Mouse (Mus musculus) myocyte (in vitro differentiated cells): ENCODE measurements at regions not wholly inside any gene's neighbourhood (a gene's known extent, or its start where the extent isn't known, plus 50 kb on each side); places are given as distances from the start of the nearest gene placed in this dataset.

Experiments used
- H3K27me3 ChIP-seq: one replicate; pipeline ENCODE4 v1.6.1; 2011; ENCODE audit not compliant: control insufficient read depth, insufficient read depth, insufficient read length
- H3K36me3 ChIP-seq: one replicate; pipeline ENCODE4 v1.6.1; 2011; ENCODE audit not compliant: control insufficient read depth, insufficient read depth
- H3K4me2 ChIP-seq: one replicate; pipeline ENCODE4 v1.6.1; 2011; ENCODE audit warnings: low read depth, control low read depth
- H3K4me3 ChIP-seq: one replicate; pipeline ENCODE4 v1.5.1; 2011; ENCODE audit warnings: mild to moderate bottlenecking, control low read depth, moderate library complexity
- H3K79me2 ChIP-seq: one replicate; pipeline ENCODE4 v1.6.1; 2011; ENCODE audit not compliant: control insufficient read depth, insufficient read depth
- H3ac ChIP-seq: one replicate; pipeline ENCODE4 v1.6.1; 2011; ENCODE audit not compliant: control insufficient read depth, insufficient read length
- CEBPB ChIP-seq: IDR thresholded peaks from 2 replicates; pipeline ENCODE4 v1.6.1; 2011; ENCODE audit warnings: mild to moderate bottlenecking, moderate library complexity; ENCODE audit not compliant: poor library complexity, insufficient read depth, severe bottlenecking
- E2F4 ChIP-seq: IDR thresholded peaks from one replicate; pipeline ENCODE4 v1.6.1; 2011; ENCODE audit warnings: mild to moderate bottlenecking, control low read depth, moderate library complexity; ENCODE audit not compliant: insufficient read depth
- MAX ChIP-seq: IDR thresholded peaks from one replicate; pipeline ENCODE4 v1.6.1; 2011; ENCODE audit warnings: low read depth, mild to moderate bottlenecking, control low read depth
- MYOD1 ChIP-seq, 3 experiments: IDR thresholded peaks; one replicate each; pipeline ENCODE4 v1.6.1; 2011; ENCODE audit warnings: control low read depth in 2 of 3, low read depth in 2 of 3, mild to moderate bottlenecking in 2 of 3, moderate library complexity in 1 of 3; ENCODE audit not compliant: insufficient read length in 2 of 3, control insufficient read depth in 1 of 3
- MYOG ChIP-seq, 3 experiments: IDR thresholded peaks; one replicate each; pipeline ENCODE4 v1.6.1; 2011; ENCODE audit warnings: control low read depth in 2 of 3, low read depth in 2 of 3, mild to moderate bottlenecking in 2 of 3; ENCODE audit not compliant: insufficient read length in 2 of 3, control insufficient read depth in 1 of 3, insufficient read depth in 1 of 3
- POLR2A ChIP-seq: IDR thresholded peaks from one replicate; pipeline ENCODE4 v1.6.1; 2011; ENCODE audit warnings: low read depth, mild to moderate bottlenecking, control low read depth, moderate library complexity; ENCODE audit not compliant: insufficient read length
- POLR2AphosphoS2 ChIP-seq: IDR thresholded peaks from one replicate; pipeline ENCODE4 v1.6.1; 2011; ENCODE audit warnings: low read depth, control low read depth; ENCODE audit not compliant: insufficient read length
- REST ChIP-seq: IDR thresholded peaks from one replicate; pipeline ENCODE4 v1.6.1; 2011; ENCODE audit warnings: mild to moderate bottlenecking, control low read depth, moderate library complexity; ENCODE audit not compliant: insufficient read depth, insufficient read length
- SRF ChIP-seq: IDR thresholded peaks from one replicate; pipeline ENCODE4 v1.6.1; 2011; ENCODE audit warnings: low read depth; ENCODE audit not compliant: control insufficient read depth, insufficient read length
- TCF12 ChIP-seq: IDR thresholded peaks from one replicate; pipeline ENCODE4 v1.6.1; 2011; ENCODE audit warnings: mild to moderate bottlenecking, control low read depth; ENCODE audit not compliant: poor library complexity, insufficient read depth, severe bottlenecking
- TCF3 ChIP-seq: IDR thresholded peaks from one replicate; pipeline ENCODE4 v1.6.1; 2011; ENCODE audit warnings: low read depth, control low read depth; ENCODE audit not compliant: insufficient read length
- USF1 ChIP-seq: IDR thresholded peaks from one replicate; pipeline ENCODE4 v1.6.1; 2011; ENCODE audit warnings: low read depth, mild to moderate bottlenecking, control low read depth, moderate library complexity

DNA sequence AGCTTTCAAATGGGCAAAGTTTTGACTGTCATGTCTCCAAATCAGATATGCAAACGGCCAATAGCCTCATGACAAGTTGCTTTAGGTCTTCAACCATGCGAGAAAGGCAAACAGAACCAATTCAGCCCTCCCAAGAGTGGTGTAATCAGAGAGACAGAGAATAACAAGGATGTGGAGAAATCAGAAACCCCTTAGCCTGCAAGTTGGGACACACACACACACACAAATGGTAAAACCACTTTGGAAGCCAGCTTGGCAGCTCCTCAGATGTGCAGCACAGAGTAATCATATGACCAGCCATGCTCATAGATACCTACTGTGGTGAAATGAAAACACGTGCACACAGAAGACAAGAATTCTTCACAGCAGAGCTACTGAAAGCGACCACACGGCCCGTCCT lies 66.5 kb upstream of the Irx6 start:
- Histone ChIP-seq H3K79me2 (no peaks in the 10 kb centered on the region), H3K36me3 (no peaks in the 10 kb centered on the region), H3K27me3 (peaks cover 4% of the 10 kb centered on the region), H3K4me2 (no peak overlapping the region), H3K4me3 (no peak overlapping the region), H3ac (no peak overlapping the region)
- TF ChIP-seq CEBPB (no peak), MYOD1 (IDR thresholded peaks at IDR 0.05; ENCODE audit: control insufficient read depth in 1 of 3, insufficient read length in 2 of 3, low read depth in 2 of 3) (no peak), E2F4 (no peak), POLR2AphosphoS2 (no peak), USF1 (no peak), MYOG (IDR thresholded peaks at IDR 0.05; ENCODE audit: control insufficient read depth in 1 of 3, insufficient read depth in 1 of 3, insufficient read length in 2 of 3, low read depth in 2 of 3) (no peak), TCF3 (no peak), MAX (no peak), POLR2A (no peak), SRF (no peak), REST (no peak), TCF12 (no peak)

DNA sequence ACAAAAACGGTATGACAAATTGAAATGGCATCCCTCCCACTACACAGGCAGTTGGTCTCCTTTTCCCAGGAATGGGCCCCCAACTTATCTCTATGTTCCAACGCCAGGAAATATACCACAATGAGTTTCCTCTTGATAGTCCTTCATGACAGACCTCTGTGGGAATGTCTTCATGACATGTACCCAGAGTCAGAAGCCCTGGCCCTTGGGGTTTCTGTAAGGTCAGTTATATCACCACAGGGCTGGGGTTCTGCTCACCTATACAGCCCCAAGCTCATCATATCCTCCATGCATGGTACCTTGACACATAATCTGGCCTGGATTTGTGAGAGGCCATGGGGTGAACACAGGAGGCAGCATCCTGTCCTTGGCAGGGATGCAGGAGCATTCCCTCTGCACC lies 64.2 kb upstream of the Irx6 start:
- Histone ChIP-seq H3K27me3 (peaks cover 4% of the 10 kb centered on the region), H3K4me3 (no peak overlapping the region), H3K79me2 (no peaks in the 10 kb centered on the region), H3ac (no peak overlapping the region), H3K36me3 (no peaks in the 10 kb centered on the region), H3K4me2 (no peak overlapping the region)
- no peak for TF ChIP-seq TCF12

DNA sequence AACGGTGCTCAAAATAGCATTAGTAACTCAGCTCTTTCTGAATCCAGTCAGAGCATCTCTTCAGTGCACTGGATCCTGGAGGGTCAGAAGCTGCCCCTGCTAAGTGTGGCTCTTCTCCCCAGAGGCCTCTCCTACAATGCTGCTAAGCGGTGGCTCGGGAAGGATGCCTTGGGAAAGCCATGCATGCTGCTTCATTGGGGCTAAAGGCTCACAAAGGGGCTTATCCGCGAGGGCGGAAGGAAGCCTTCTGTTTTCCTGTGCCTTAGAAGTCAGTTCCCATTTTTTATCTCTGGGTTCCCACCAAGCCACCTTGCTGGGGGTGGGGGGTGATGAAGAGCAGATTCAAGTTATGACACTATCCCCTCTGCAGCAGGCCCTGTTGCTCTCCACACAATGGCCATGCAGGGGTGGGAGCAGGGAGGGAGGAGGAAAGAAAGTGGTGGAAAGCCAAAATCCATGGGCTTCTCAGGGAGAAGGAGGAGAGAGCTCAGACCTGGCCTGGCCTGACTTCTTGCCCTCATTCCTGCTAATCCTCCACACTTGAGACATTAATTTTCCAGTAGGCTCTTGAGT lies 63.5 kb upstream of the Irx6 start:
- H3ac ChIP-seq = no peak overlapping the region
- H3K36me3 ChIP-seq = no peaks in the 10 kb centered on the region
- H3K27me3 ChIP-seq = peaks cover 4% of the 10 kb centered on the region
- H3K79me2 ChIP-seq = no peaks in the 10 kb centered on the region
- no peak overlapping the region for H3K4me3 ChIP-seq
- TF ChIP-seq REST = no peak
- TF ChIP-seq TCF3 = no peak
- TF ChIP-seq CEBPB = no peak
- TF ChIP-seq USF1 = no peak
- H3K4me2 ChIP-seq = no peak overlapping the region

DNA sequence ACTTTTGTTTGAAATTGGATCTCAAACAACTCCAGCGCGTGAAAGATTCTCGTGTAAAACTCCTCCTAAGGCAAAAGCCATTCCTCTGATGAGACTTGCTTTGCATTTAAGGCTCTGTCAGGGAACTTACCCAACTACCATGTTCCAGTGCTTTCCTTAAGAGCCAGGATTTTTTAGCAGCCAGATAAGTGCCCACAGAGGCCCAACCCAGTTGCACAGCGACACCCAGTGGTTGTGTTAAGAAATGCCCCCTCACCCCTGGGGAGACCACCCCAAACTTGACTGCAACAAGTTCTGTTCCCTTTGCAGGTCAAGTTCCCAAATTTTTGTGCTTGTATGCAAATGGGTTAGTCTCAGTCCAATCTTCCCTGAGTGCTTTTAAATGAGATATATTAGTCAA lies 60.6 kb upstream of the Irx6 start:
- Histone ChIP-seq H3ac (no peak overlapping the region), H3K4me3 (no peak overlapping the region), H3K27me3 (no peaks in the 10 kb centered on the region), H3K4me2 (no peak overlapping the region), H3K79me2 (no peaks in the 10 kb centered on the region), H3K36me3 (no peaks in the 10 kb centered on the region)
- TF ChIP-seq E2F4 (no peak), POLR2AphosphoS2 (no peak), CEBPB (no peak), POLR2A (no peak), TCF3 (no peak), USF1 (no peak), SRF (no peak), MYOG (IDR thresholded peaks at IDR 0.05; ENCODE audit: control insufficient read depth in 1 of 3, insufficient read depth in 1 of 3, insufficient read length in 2 of 3, low read depth in 2 of 3) (no peak), REST (no peak)

DNA sequence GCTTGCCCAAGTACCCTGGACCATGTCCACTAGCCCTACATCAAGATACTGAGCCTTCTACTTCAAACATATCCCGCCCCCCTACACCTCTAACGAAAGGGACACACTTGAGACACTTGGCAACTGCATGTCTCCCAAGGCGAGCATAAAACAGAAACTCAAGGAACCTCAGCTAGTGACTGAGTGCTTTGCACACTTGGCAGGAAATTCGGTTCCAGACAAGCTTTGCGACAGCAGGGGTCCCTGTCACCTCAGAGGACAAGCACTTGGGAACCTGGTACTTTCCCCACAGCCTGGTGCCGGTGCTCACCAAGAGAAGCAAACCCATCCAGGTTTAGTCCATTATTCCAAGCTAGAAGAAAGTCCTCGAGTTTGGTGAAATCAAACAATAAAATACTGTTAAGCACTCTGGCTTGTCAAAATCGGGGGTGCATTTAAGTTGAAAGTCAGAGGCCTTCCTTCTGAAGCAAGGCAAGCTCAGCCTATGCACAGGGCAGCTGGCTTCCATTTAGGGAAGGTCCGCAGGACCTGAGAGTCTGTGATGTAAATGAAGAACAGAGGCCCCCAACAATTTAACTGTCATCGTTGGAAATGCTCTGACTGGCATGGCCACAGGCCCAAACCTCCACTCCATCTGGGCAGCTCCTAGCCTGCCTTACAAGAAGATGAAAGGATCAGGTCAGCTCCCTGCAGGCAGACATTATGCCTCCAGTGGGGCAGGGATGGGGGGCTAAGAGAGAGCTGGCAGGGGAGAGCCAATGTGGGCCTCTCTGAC lies 57.6 kb upstream of the Irx6 start:
- no peak overlapping the region for H3K4me3 ChIP-seq
- no peaks in the 10 kb centered on the region for H3K79me2 ChIP-seq
- no peak overlapping the region for H3ac ChIP-seq
- H3K4me2 ChIP-seq = no peak overlapping the region
- no peaks in the 10 kb centered on the region for H3K27me3 ChIP-seq
- no peaks in the 10 kb centered on the region for H3K36me3 ChIP-seq
- no peak for TF ChIP-seq CEBPB
- TF ChIP-seq POLR2AphosphoS2 = no peak
- no peak for TF ChIP-seq MYOD1 (IDR thresholded peaks at IDR 0.05; ENCODE audit: control insufficient read depth in 1 of 3, insufficient read length in 2 of 3, low read depth in 2 of 3)
- TF ChIP-seq USF1 = no peak
- no peak for TF ChIP-seq REST
- TF ChIP-seq TCF3 = no peak
- no peak for TF ChIP-seq SRF
- no peak for TF ChIP-seq E2F4
- no peak for TF ChIP-seq MYOG (IDR thresholded peaks at IDR 0.05; ENCODE audit: control insufficient read depth in 1 of 3, insufficient read depth in 1 of 3, insufficient read length in 2 of 3, low read depth in 2 of 3)
- no peak for TF ChIP-seq TCF12
- no peak for TF ChIP-seq MAX
- no peak for TF ChIP-seq POLR2A
